Mouse (Mus musculus) erythroid progenitor cell, adult 5-6 weeks (primary cell): ENCODE measurements at regions not wholly inside any gene's neighbourhood (a gene's known extent, or its start where the extent isn't known, plus 50 kb on each side); places are given as distances from the start of the nearest gene placed in this dataset.
A peak's percentile ranks its signal among the peaks of the same experiment; 100 is the strongest.

Experiments used
- ATAC-seq: replicated peaks from 2 replicates; pipeline ENCODE4 v1.8.0; 2016; ENCODE audit warnings: moderate number of reproducible peaks, mild to moderate bottlenecking, moderate TSS enrichment, inconsistent platforms; ENCODE audit not compliant: poor library complexity, low FRiP score, severe bottlenecking

- ATAC-seq = no peak
Observed at GRCm38 (mm10) chr15:36427334-36427733, 580.2 kb downstream of the Zfp706 start.

GRCm38 (mm10) chr15:36425902-36426301, 581.7 kb downstream of the Zfp706 start:
- ATAC-seq = no peak

- no peak for ATAC-seq
Observed at GRCm38 (mm10) chr15:36424047-36424446, 583.5 kb downstream of the Zfp706 start.

GRCm38 (mm10) chr15:36422781-36423180, 584.8 kb downstream of the Zfp706 start:
- no peak for ATAC-seq

- no peak for ATAC-seq
Observed at GRCm38 (mm10) chr15:36419943-36420480, 587.6 kb downstream of the Zfp706 start.

- ATAC-seq = no peak
Observed at GRCm38 (mm10) chr15:36417426-36417825, 590.1 kb downstream of the Zfp706 start.

GRCm38 (mm10) chr15:36415552-36416249, 591.9 kb downstream of the Zfp706 start:
- no peak for ATAC-seq

- ATAC-seq = no peak
Observed at GRCm38 (mm10) chr15:36412016-36412415, 595.6 kb downstream of the Zfp706 start.

GRCm38 (mm10) chr15:36405446-36405845, 602.1 kb downstream of the Zfp706 start:
- no peak for ATAC-seq

- no peak for ATAC-seq
Observed at GRCm38 (mm10) chr15:36403336-36404119, 604.0 kb downstream of the Zfp706 start.

GRCm38 (mm10) chr15:36402051-36402450, 605.5 kb downstream of the Zfp706 start:
- ATAC-seq = no peak

- no peak for ATAC-seq
Observed at GRCm38 (mm10) chr15:36400311-36400840, 607.2 kb downstream of the Zfp706 start.

- peak; percentile 72 for ATAC-seq
Observed at GRCm38 (mm10) chr15:36399355-36400012, 608.1 kb downstream of the Zfp706 start.

GRCm38 (mm10) chr15:36398099-36398982, 609.2 kb downstream of the Zfp706 start:
- no peak for ATAC-seq

GRCm38 (mm10) chr15:36396791-36397190, 610.8 kb downstream of the Zfp706 start:
- no peak for ATAC-seq

- no peak for ATAC-seq
Observed at GRCm38 (mm10) chr15:36396245-36396644, 611.3 kb downstream of the Zfp706 start.

GRCm38 (mm10) chr15:36395672-36396050, 611.9 kb downstream of the Zfp706 start:
- ATAC-seq = no peak

- ATAC-seq = no peak
Observed at GRCm38 (mm10) chr15:36394914-36395671, 612.5 kb downstream of the Zfp706 start.

GRCm38 (mm10) chr15:36389775-36390174, 617.8 kb downstream of the Zfp706 start:
- no peak for ATAC-seq
